Mouse (Mus musculus) embryonic facial prominence, embryonic 12.5 days (tissue): ENCODE measurements around the gene 4930579G24Rik. TPM values are rescaled to one million over a fixed set of nuclear protein-coding genes. Genes with fewer than 3 reads are reported as not detected.
A peak's percentile ranks its signal among the peaks of the same experiment; 100 is the strongest.

ENCODE experiments used
- ATAC-seq: fragments of 200-750 bp; cut with Nextera tagmentation; 2 replicates; pipeline ENCODE4 v1.8.0; 2017; ENCODE audit not compliant: insufficient number of reproducible peaks, insufficient read depth, low FRiP score, low TSS enrichment
- H3K27ac ChIP-seq: fragments of 300-500 bp; sonication (generic); 2 replicates; pipeline ENCODE4 v1.5.1; 2016; ENCODE audit warnings: mild to moderate bottlenecking
- H3K27me3 ChIP-seq: fragments of 300-500 bp; sonication (generic); 2 replicates; pipeline ENCODE4 v1.6.1; 2016; ENCODE audit warnings: mild to moderate bottlenecking, moderate library complexity
- H3K36me3 ChIP-seq: fragments of 300-500 bp; sonication (generic); 2 replicates; pipeline ENCODE4 v1.6.1; 2016; ENCODE audit warnings: mild to moderate bottlenecking
- H3K4me1 ChIP-seq: fragments of 300-500 bp; sonication (generic); 2 replicates; pipeline ENCODE4 v1.6.1; 2016
- H3K4me2 ChIP-seq: fragments of 300-500 bp; sonication (generic); replicated peaks from 2 replicates; pipeline ENCODE4 v1.6.1; 2016; ENCODE audit warnings: mild to moderate bottlenecking, moderate library complexity
- H3K4me3 ChIP-seq: fragments of 300-500 bp; sonication (generic); 2 replicates; pipeline ENCODE4 v1.5.1; 2016; ENCODE audit warnings: mild to moderate bottlenecking
- H3K9ac ChIP-seq: fragments of 300-500 bp; sonication (generic); 2 replicates; pipeline ENCODE4 v1.6.1; 2016; ENCODE audit warnings: mild to moderate bottlenecking, moderate library complexity
- H3K9me3 ChIP-seq: fragments of 300-500 bp; sonication (generic); 2 replicates; pipeline ENCODE4 v1.6.1; 2016; ENCODE audit warnings: mild to moderate bottlenecking, moderate library complexity
- WGBS: fragments of 180-500 bp; shearing (Covaris S2); methylation state at CpG from one replicate; pipeline ENCODE4 v1.1.7; 2016; 5-methylcytosine and 5-hydroxymethylcytosine counted together
- polyA plus RNA-seq: library from polyadenylated mRNA; unstranded; fragments of >200 nt; fragmentation: Nextera tagmentation; extraction: Ambion mirVana; gene quantifications from 2 replicates; pipeline ENCODE4 v1.2.1, GENCODE M21; 2016

4930579G24Rik gene
- polyA plus RNA-seq = 39.8 and 40.0 TPM in 2 replicates

DNA sequence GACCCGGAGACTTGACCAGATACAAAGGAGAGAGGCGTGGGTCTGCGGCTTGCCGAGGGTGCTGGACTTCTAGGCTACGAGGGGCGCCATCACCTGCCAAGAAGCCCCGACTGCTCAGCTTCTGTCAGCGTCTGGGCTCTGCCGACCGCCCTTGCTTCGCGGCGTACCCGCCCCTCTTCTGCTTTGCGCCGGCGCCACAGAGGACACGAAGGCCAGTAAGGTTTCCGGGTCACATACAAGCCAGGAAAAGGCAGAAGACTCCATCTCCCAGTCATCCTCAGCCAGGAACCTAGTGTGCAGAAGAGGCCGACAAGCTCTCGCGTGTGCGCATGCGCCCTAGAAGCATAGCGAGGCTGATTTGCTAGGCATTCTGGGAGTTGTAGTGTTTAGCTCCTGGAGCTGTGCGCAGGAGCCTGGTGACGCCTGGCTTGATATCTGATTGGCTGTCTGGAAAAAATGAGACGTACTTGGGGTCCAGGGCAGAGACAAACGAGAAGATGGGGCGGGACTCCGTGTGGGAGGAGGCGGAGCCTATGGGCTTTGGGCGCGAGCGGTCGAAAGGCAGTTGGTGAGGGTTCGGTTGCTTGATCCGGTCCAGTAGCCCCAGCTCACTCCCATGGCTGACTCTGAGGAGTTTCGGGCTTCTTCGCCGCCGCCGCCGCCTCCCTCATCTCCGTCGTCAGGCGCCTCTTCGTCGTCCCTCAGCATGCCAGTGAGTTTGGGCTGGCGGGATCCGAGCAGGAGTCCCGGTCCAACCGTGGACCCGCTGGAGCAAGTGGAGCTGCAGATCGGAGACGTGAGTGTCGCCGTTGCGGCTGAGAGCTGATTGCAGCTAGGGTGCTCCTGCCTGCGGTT lies at the start of gene 4930579G24Rik:
4930579G24Rik (plus strand) TSS at position 519 of the 855 bp plus-strand sequence.
- under 1% methylated on average over 60 of the region's 60 CpGs for WGBS
- Histone ChIP-seq H3K4me2 (peak within 1 kb of the TSS; percentile 87), H3K27ac (peak within 1 kb of the TSS; percentile 76), H3K9ac (peak within 1 kb of the TSS; percentile 78), H3K36me3 (peaks cover 23% of the 10 kb centered on the region), H3K4me1 (no peaks in the 10 kb centered on the region), H3K27me3 (no peaks in the 10 kb centered on the region), H3K9me3 (no peaks in the 10 kb centered on the region), H3K4me3 (peak within 1 kb of the TSS; percentile 73)
- ATAC-seq = peak; percentile 99

GRCm38 (mm10) chr3:79579891-79580575 lies 48.8 kb upstream of the 4930579G24Rik start:
- peaks cover 13% of the 10 kb centered on the region for H3K4me1 ChIP-seq
- H3K4me2 ChIP-seq = no peak overlapping the region
- no peak overlapping the region for H3K4me3 ChIP-seq
- no peak for ATAC-seq
- H3K27me3 ChIP-seq = no peaks in the 10 kb centered on the region
- WGBS = 75% methylated on average over 5 of the region's 5 CpGs
- H3K36me3 ChIP-seq = no peaks in the 10 kb centered on the region
- no peaks in the 10 kb centered on the region for H3K9me3 ChIP-seq
- no peak overlapping the region for H3K9ac ChIP-seq
- H3K27ac ChIP-seq = no peak overlapping the region

- H3K36me3 ChIP-seq = no peaks in the 10 kb centered on the region
- peaks cover 3% of the 10 kb centered on the region; the same call in 1 of the 2 replicates for H3K4me1 ChIP-seq
- H3K9ac ChIP-seq = no peak overlapping the region
- 4% methylated on average over 6 of the region's 6 CpGs for WGBS
- H3K9me3 ChIP-seq = no peaks in the 10 kb centered on the region
- peak; percentile 50; the same call in 1 of the 2 replicates for ATAC-seq
- H3K27me3 ChIP-seq = no peaks in the 10 kb centered on the region
- H3K27ac ChIP-seq = no peak overlapping the region
- no peak overlapping the region for H3K4me3 ChIP-seq
- H3K4me2 ChIP-seq = no peak overlapping the region
Measured at GRCm38 (mm10) chr3:79586804-79587203, 42.1 kb upstream of the 4930579G24Rik start.

- H3K4me1 ChIP-seq = peaks cover 8% of the 10 kb centered on the region
- peaks cover 8% of the 10 kb centered on the region; the same call in 1 of the 2 replicates for H3K36me3 ChIP-seq
- H3K4me3 ChIP-seq = no peak overlapping the region
- no peaks in the 10 kb centered on the region for H3K9me3 ChIP-seq
- no peak overlapping the region for H3K9ac ChIP-seq
- no peaks in the 10 kb centered on the region for H3K27me3 ChIP-seq
- no peak overlapping the region for H3K4me2 ChIP-seq
- 75% methylated on average over 2 of the region's 2 CpGs for WGBS
- no peak overlapping the region for H3K27ac ChIP-seq
- ATAC-seq = no peak
Measured at GRCm38 (mm10) chr3:79589671-79590070, 39.2 kb upstream of the 4930579G24Rik start.

GRCm38 (mm10) chr3:79590863-79591792 lies 37.8 kb upstream of the 4930579G24Rik start, which contains the start of gene Ppid:
Gene Ppid, plus strand, starts transcription at chr3:79591342.
- peak within 1 kb of the TSS; percentile 94 for H3K9ac ChIP-seq
- peaks cover 8% of the 10 kb centered on the region for H3K4me1 ChIP-seq
- H3K27ac ChIP-seq = peak within 1 kb of the TSS; percentile 87
- peak within 1 kb of the TSS; percentile 68 for H3K4me2 ChIP-seq
- H3K4me3 ChIP-seq = peak within 1 kb of the TSS; percentile 85
- ATAC-seq = peak; percentile 82
- no peaks in the 10 kb centered on the region for H3K9me3 ChIP-seq
- 2% methylated on average over 63 of the region's 63 CpGs for whole genome bisulfite sequencing
- H3K27me3 ChIP-seq = no peaks in the 10 kb centered on the region
- H3K36me3 ChIP-seq = peaks cover 18% of the 10 kb centered on the region

GRCm38 (mm10) chr3:79591793-79592471 lies 36.9 kb upstream of the 4930579G24Rik start:
- H3K27ac ChIP-seq = peak overlapping the region; percentile 87; the same call in 1 of the 2 replicates
- no peak for ATAC-seq

GRCm38 (mm10) chr3:79595468-79595867 lies 33.4 kb upstream of the 4930579G24Rik start:
- ATAC-seq = no peak
- Histone ChIP-seq H3K4me3 (no peak overlapping the region), H3K9me3 (no peaks in the 10 kb centered on the region), H3K4me2 (no peak overlapping the region), H3K27me3 (no peaks in the 10 kb centered on the region), H3K9ac (no peak overlapping the region), H3K4me1 (peaks cover 8% of the 10 kb centered on the region), H3K27ac (no peak overlapping the region), H3K36me3 (peaks cover 52% of the 10 kb centered on the region)
- WGBS = 94% methylated on average over 7 of the region's 7 CpGs

More at GRCm38 (mm10) chr3:79591793-79592471, 36.9 kb upstream of the 4930579G24Rik start:
- H3K36me3 ChIP-seq = peaks cover 24% of the 10 kb centered on the region
- peak overlapping the region; percentile 94 for H3K9ac ChIP-seq
- H3K4me2 ChIP-seq = peak overlapping the region; percentile 68
- H3K4me1 ChIP-seq = peaks cover 8% of the 10 kb centered on the region
- 7% methylated on average over 15 of the region's 15 CpGs for WGBS
- no peaks in the 10 kb centered on the region for H3K9me3 ChIP-seq
- no peaks in the 10 kb centered on the region for H3K27me3 ChIP-seq
- H3K4me3 ChIP-seq = peak overlapping the region; percentile 85

DNA sequence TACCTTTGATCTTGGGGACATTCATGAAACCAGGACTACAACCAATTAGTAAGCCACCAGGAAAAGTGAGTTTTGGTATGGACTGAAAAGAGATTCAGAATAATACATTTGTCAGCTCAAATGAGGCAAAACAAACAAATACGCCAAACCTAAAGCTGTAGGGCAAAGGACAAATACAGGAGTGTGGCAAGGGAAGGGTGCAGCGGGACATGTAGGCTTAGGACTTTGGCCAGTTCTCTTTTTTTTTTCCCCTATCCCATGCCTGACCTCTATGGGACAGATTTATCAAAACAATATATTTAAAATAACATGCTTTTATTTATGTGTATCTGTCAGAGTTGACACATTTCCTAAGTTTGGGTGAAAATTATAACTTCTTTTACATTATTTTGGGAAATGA lies 19.0 kb upstream of the 4930579G24Rik start:
- ATAC-seq = no peak
- Histone ChIP-seq H3K4me3 (no peak overlapping the region), H3K36me3 (peaks cover 41% of the 10 kb centered on the region), H3K9ac (no peak overlapping the region), H3K9me3 (0 out of 2 replicates have a peak, but pooled peaks cover 5% of the 10 kb centered on the region), H3K4me1 (no peaks in the 10 kb centered on the region), H3K4me2 (no peak overlapping the region), H3K27me3 (no peaks in the 10 kb centered on the region), H3K27ac (no peak overlapping the region)
- 92% methylated on average over 2 of the region's 2 CpGs for WGBS

- H3K4me1 ChIP-seq = no peaks in the 10 kb centered on the region
- whole genome bisulfite sequencing = 36% methylated on average over 10 of the region's 10 CpGs
- no peaks in the 10 kb centered on the region for H3K9me3 ChIP-seq
- peak overlapping the region; percentile 87 for H3K4me2 ChIP-seq
- H3K4me3 ChIP-seq = peak overlapping the region; percentile 73
- no peak overlapping the region for H3K27ac ChIP-seq
- ATAC-seq = no peak
- peaks cover 15% of the 10 kb centered on the region for H3K36me3 ChIP-seq
- peak overlapping the region; percentile 60; the same call in 1 of the 2 replicates for H3K9ac ChIP-seq
- no peaks in the 10 kb centered on the region for H3K27me3 ChIP-seq
Measured at GRCm38 (mm10) chr3:79627484-79628181, 1.2 kb upstream of the 4930579G24Rik start.

GRCm38 (mm10) chr3:79628182-79628560 lies 708 bp upstream of the 4930579G24Rik start:
- Histone ChIP-seq H3K4me3 (peak overlapping the region; percentile 73), H3K27me3 (no peaks in the 10 kb centered on the region), H3K27ac (peak overlapping the region; percentile 61; the same call in 1 of the 2 replicates), H3K36me3 (peaks cover 17% of the 10 kb centered on the region), H3K9me3 (no peaks in the 10 kb centered on the region), H3K4me1 (no peaks in the 10 kb centered on the region), H3K9ac (peak overlapping the region; percentile 60), H3K4me2 (peak overlapping the region; percentile 87)
- 1% methylated on average over 9 of the region's 9 CpGs for WGBS
- no peak for ATAC-seq
